Mouse (Mus musculus): ENCODE measurements around the gene Mios. TPM values are rescaled to one million over a fixed set of nuclear protein-coding genes. Genes with fewer than 3 reads are reported as not detected.

Gene Mios
- polyA plus RNA-seq (2012; ENCODE audit: insufficient read depth, insufficient read length, missing spikeins) = 6.5 and 7.4 TPM in 2 replicates

- peak within 1 kb of the TSS; percentile 96 for H3K4me3 ChIP-seq (ENCODE audit: insufficient read depth, low read length)
- H3K27ac ChIP-seq (ENCODE audit: insufficient read depth, low read depth, low read length) = peak within 1 kb of the TSS; percentile 41
- H3K4me1 ChIP-seq (ENCODE audit: control insufficient read depth, insufficient read depth, low read length) = peaks cover 10% of the 10 kb centered on the region
- TF ChIP-seq POLR2A (IDR thresholded peaks at IDR 0.05; ENCODE audit: borderline replicate concordance, low read depth, low read length) (no peak), CTCF (IDR thresholded peaks at IDR 0.05; ENCODE audit: low read depth, low read length) (no peak)
Measured at GRCm38 (mm10) chr6:8209047-8209865, at the start of gene Mios. Mios (plus strand) TSS chr6:8209222.

GRCm38 (mm10) chr6:8160001-8160400 is 49.0 kb upstream of the Mios start:
- Histone ChIP-seq H3K4me1 (ENCODE audit: control insufficient read depth, insufficient read depth, low read length) (no peaks in the 10 kb centered on the region), H3K27ac (ENCODE audit: insufficient read depth, low read depth, low read length) (no peak overlapping the region), H3K4me3 (ENCODE audit: insufficient read depth, low read length) (no peak overlapping the region)
- TF ChIP-seq POLR2A (IDR thresholded peaks at IDR 0.05; ENCODE audit: borderline replicate concordance, low read depth, low read length) (no peak), CTCF (IDR thresholded peaks at IDR 0.05; ENCODE audit: low read depth, low read length) (no peak)

GRCm38 (mm10) chr6:8164741-8165140 is 44.3 kb upstream of the Mios start:
- no peak for TF ChIP-seq POLR2A (IDR thresholded peaks at IDR 0.05; ENCODE audit: borderline replicate concordance, low read depth, low read length)
- TF ChIP-seq CTCF (IDR thresholded peaks at IDR 0.05; ENCODE audit: low read depth, low read length) = no peak
- no peak overlapping the region for H3K4me3 ChIP-seq (ENCODE audit: insufficient read depth, low read length)
- no peaks in the 10 kb centered on the region for H3K4me1 ChIP-seq (ENCODE audit: control insufficient read depth, insufficient read depth, low read length)
- no peak overlapping the region for H3K27ac ChIP-seq (ENCODE audit: insufficient read depth, low read depth, low read length)

GRCm38 (mm10) chr6:8172101-8172500 is 36.9 kb upstream of the Mios start:
- no peak for TF ChIP-seq POLR2A (IDR thresholded peaks at IDR 0.05; ENCODE audit: borderline replicate concordance, low read depth, low read length)
- TF ChIP-seq CTCF (IDR thresholded peaks at IDR 0.05; ENCODE audit: low read depth, low read length) = no peak
- H3K4me3 ChIP-seq (ENCODE audit: insufficient read depth, low read length) = no peak overlapping the region
- H3K4me1 ChIP-seq (ENCODE audit: control insufficient read depth, insufficient read depth, low read length) = no peaks in the 10 kb centered on the region
- no peak overlapping the region for H3K27ac ChIP-seq (ENCODE audit: insufficient read depth, low read depth, low read length)

GRCm38 (mm10) chr6:8174062-8174461 is 35.0 kb upstream of the Mios start:
- Histone ChIP-seq H3K4me1 (ENCODE audit: control insufficient read depth, insufficient read depth, low read length) (no peaks in the 10 kb centered on the region), H3K27ac (ENCODE audit: insufficient read depth, low read depth, low read length) (no peak overlapping the region), H3K4me3 (ENCODE audit: insufficient read depth, low read length) (no peak overlapping the region)
- TF ChIP-seq POLR2A (IDR thresholded peaks at IDR 0.05; ENCODE audit: borderline replicate concordance, low read depth, low read length) = no peak
- no peak for TF ChIP-seq CTCF (IDR thresholded peaks at IDR 0.05; ENCODE audit: low read depth, low read length)

- TF ChIP-seq CTCF (IDR thresholded peaks at IDR 0.05; ENCODE audit: low read depth, low read length) = no peak
- TF ChIP-seq POLR2A (IDR thresholded peaks at IDR 0.05; ENCODE audit: borderline replicate concordance, low read depth, low read length) = no peak
- Histone ChIP-seq H3K27ac (ENCODE audit: insufficient read depth, low read depth, low read length) (no peak overlapping the region), H3K4me1 (ENCODE audit: control insufficient read depth, insufficient read depth, low read length) (no peaks in the 10 kb centered on the region), H3K4me3 (ENCODE audit: insufficient read depth, low read length) (no peak overlapping the region)
Measured at GRCm38 (mm10) chr6:8175346-8175745, 33.7 kb upstream of the Mios start.

- Histone ChIP-seq H3K4me1 (ENCODE audit: control insufficient read depth, insufficient read depth, low read length) (no peaks in the 10 kb centered on the region), H3K4me3 (ENCODE audit: insufficient read depth, low read length) (no peak overlapping the region), H3K27ac (ENCODE audit: insufficient read depth, low read depth, low read length) (no peak overlapping the region)
- TF ChIP-seq POLR2A (IDR thresholded peaks at IDR 0.05; ENCODE audit: borderline replicate concordance, low read depth, low read length) (no peak), CTCF (IDR thresholded peaks at IDR 0.05; ENCODE audit: low read depth, low read length) (no peak)
Measured at GRCm38 (mm10) chr6:8176116-8176515, 32.9 kb upstream of the Mios start.

- H3K27ac ChIP-seq (ENCODE audit: insufficient read depth, low read depth, low read length) = no peak overlapping the region
- H3K4me1 ChIP-seq (ENCODE audit: control insufficient read depth, insufficient read depth, low read length) = no peaks in the 10 kb centered on the region
- no peak overlapping the region for H3K4me3 ChIP-seq (ENCODE audit: insufficient read depth, low read length)
- TF ChIP-seq POLR2A (IDR thresholded peaks at IDR 0.05; ENCODE audit: borderline replicate concordance, low read depth, low read length) = no peak
- no peak for TF ChIP-seq CTCF (IDR thresholded peaks at IDR 0.05; ENCODE audit: low read depth, low read length)
Measured at GRCm38 (mm10) chr6:8178397-8178941, 30.6 kb upstream of the Mios start.

GRCm38 (mm10) chr6:8188599-8189233 is 20.3 kb upstream of the Mios start:
- Histone ChIP-seq H3K4me3 (ENCODE audit: insufficient read depth, low read length) (no peak overlapping the region), H3K4me1 (ENCODE audit: control insufficient read depth, insufficient read depth, low read length) (no peaks in the 10 kb centered on the region), H3K27ac (ENCODE audit: insufficient read depth, low read depth, low read length) (no peak overlapping the region)
- TF ChIP-seq CTCF (IDR thresholded peaks at IDR 0.05; ENCODE audit: low read depth, low read length) (no peak), POLR2A (IDR thresholded peaks at IDR 0.05; ENCODE audit: borderline replicate concordance, low read depth, low read length) (no peak)

- TF ChIP-seq CTCF (IDR thresholded peaks at IDR 0.05; ENCODE audit: low read depth, low read length) (no peak), POLR2A (IDR thresholded peaks at IDR 0.05; ENCODE audit: borderline replicate concordance, low read depth, low read length) (no peak)
- H3K4me1 ChIP-seq (ENCODE audit: control insufficient read depth, insufficient read depth, low read length) = no peaks in the 10 kb centered on the region
- no peak overlapping the region for H3K4me3 ChIP-seq (ENCODE audit: insufficient read depth, low read length)
- no peak overlapping the region for H3K27ac ChIP-seq (ENCODE audit: insufficient read depth, low read depth, low read length)
Measured at GRCm38 (mm10) chr6:8189917-8190316, 19.1 kb upstream of the Mios start.
